Mouse (Mus musculus) brain, embryonic 18.5 days (tissue): Measurements from ENCODE around the gene Cyth2.

ENCODE experiments used
- DNase-seq: peaks from one replicate; pipeline ENCODE4 v3.0.0-alpha.2; 2012; ENCODE audit warnings: low read depth, low spot score

Cyth2 gene

GRCm38 (mm10) chr7:45785388-45786135, 28.8 kb downstream of the Cyth2 start:
- DNase-seq = no peak

GRCm38 (mm10) chr7:45784524-45785372, 29.6 kb downstream of the Cyth2 start, which contains the start of gene Sult2b1:
Sult2b1 (minus strand) TSS chr7:45784669.
- peak; percentile 96 for DNase-seq

GRCm38 (mm10) chr7:45783511-45784091, 30.8 kb downstream of the Cyth2 start, which contains the start of gene Lmtk3:
Lmtk3 (plus strand) TSS chr7:45783738.
- peak; percentile 63 for DNase-seq

DNA sequence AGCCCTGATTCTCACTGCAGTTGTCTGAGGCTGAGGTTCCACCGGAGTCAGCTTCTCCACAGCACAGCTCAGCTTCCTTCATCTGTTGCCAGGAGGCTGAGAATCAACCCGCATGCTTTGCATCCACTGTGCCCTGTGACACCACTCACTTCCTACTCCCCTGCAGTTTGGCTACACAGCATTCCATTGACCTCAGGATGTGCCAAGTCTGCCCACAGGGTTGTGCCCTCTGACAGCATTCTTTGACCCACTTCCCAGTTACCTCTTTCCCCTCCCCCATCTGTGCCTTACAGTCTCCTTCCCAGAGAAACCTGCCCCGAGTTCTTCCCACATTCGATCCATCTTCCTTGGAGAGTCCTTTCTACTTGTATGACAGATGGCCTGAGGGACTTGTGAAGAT, 32.1 kb downstream of the Cyth2 start:
- no peak for DNase-seq

DNA sequence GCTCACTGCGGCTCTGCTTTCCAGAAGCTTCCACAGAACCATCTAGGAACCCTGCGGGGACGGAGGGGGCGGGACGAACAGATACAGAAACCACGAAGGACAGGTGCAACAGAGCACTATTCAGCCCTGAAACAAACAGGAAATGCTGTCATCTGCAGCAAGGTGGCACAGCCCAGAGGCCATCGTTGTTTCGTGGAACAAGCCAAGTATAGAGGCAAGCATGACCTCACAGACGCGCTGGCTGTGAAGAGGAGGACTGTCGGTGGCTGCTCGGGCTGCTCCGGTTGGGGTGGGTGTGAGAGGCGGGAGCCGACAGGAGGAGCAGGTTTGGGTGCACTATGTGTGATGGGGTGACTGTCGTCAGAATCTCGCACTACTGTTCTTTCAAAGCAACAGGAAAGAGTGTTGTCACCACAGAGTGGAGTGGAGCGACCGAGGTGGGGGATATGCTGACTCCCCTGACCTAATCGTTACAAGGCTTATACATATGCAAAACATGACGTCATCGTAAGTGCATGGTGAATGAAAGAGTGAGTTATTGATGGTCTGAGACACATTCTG, 35.2 kb downstream of the Cyth2 start:
- DNase-seq = no peak

GRCm38 (mm10) chr7:45775237-45775636, 39.1 kb downstream of the Cyth2 start:
- no peak for DNase-seq

DNA sequence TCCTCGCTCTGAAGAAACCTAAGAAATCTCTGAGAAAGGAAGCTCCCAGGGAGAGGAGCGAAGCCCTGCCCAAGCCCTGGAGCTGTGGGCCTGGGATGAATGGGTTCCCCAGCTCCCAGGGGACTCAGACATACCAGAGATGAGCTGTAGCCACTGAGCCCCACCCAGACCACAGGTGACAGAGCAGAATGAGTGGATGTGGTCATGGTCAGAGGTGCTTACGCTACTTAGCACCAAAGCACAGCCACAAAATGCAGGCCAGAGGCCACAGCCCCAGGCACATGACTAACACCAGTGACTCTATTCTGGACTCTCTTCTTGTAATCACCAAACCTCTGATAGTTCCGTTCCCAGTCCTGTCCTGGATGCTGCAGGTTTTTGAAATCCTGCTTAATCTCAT, 43.3 kb downstream of the Cyth2 start:
- DNase-seq = no peak

GRCm38 (mm10) chr7:45770427-45771082, 43.8 kb downstream of the Cyth2 start:
- no peak for DNase-seq

DNA sequence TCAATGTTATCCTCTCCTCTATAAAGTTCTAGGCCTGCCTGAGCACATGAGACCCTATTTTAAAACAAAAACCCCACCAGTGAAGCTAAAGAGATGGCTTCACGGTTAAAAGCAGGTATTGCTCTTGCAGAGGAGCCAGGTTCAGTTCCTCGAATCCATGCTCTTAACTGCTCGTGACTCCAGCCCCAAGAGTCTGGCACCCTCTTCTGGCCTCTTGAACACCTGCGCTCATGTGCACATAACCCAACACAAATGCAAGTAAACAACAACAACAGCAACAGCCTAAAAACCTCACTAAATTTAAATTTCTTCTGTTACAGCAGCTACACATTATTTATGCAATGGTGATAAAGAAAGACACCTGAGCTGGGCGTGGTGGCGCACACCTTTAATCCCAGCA, 46.9 kb downstream of the Cyth2 start:
- no peak for DNase-seq

GRCm38 (mm10) chr7:45766764-45767163, 47.6 kb downstream of the Cyth2 start:
- no peak for DNase-seq

DNA sequence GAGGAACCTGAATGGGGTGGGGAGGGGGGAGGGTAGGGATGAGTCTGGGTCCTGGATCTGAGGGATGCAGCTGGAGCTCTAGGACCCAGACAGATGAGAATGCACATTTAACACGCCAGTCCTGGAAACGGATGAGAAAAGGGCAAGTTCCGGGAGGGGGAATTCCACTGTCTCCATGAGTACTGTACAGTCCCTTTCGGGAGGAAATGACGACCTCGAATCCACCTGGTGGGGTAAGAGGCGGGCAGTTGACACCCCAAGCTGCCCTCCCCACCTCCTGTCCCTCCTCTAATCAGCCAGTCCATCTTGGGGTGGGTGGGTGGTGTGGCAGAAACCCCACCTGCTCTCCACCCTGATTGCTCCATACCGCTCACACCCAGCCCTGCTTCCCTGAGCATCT, 48.4 kb downstream of the Cyth2 start:
- DNase-seq = no peak

DNA sequence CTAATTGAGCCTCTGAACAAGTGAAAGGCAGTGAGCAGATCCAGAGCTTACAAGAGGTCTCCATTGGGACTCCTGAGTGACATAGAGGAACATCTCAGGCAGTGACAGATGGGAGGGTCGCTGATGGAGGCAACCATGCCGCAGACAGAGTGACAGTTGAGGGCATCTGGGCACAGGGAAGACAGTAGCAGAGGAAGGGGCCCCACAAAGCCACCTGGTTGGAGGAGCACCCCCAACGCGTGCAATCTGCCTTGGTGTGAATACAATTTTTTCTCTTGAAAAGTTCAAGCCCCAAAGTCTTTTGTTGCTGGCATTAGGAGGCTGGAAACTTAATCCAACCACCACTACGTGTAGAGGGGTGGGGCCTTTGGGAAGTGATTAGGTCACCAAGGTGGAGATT, 54.2 kb downstream of the Cyth2 start:
- no peak for DNase-seq

- DNase-seq = no peak
Observed at GRCm38 (mm10) chr7:45759400-45759799, 55.0 kb downstream of the Cyth2 start.
